Mouse (Mus musculus) T-cell, adult 2 months (primary cell): ENCODE measurements around the gene Psmb9.

Source experiments
- DNase-seq: peaks from one replicate; pipeline ENCODE4 v3.0.0; 2022; ENCODE audit warnings: low spot score

Gene Psmb9

GRCm38 (mm10) chr17:34138655-34139054, 48.9 kb downstream of the Psmb9 start:
- no peak for DNase-seq

- no peak for DNase-seq
These were observed 50.0 kb downstream of the Psmb9 start for GRCm38 (mm10) chr17:34137601-34138000.

DNA sequence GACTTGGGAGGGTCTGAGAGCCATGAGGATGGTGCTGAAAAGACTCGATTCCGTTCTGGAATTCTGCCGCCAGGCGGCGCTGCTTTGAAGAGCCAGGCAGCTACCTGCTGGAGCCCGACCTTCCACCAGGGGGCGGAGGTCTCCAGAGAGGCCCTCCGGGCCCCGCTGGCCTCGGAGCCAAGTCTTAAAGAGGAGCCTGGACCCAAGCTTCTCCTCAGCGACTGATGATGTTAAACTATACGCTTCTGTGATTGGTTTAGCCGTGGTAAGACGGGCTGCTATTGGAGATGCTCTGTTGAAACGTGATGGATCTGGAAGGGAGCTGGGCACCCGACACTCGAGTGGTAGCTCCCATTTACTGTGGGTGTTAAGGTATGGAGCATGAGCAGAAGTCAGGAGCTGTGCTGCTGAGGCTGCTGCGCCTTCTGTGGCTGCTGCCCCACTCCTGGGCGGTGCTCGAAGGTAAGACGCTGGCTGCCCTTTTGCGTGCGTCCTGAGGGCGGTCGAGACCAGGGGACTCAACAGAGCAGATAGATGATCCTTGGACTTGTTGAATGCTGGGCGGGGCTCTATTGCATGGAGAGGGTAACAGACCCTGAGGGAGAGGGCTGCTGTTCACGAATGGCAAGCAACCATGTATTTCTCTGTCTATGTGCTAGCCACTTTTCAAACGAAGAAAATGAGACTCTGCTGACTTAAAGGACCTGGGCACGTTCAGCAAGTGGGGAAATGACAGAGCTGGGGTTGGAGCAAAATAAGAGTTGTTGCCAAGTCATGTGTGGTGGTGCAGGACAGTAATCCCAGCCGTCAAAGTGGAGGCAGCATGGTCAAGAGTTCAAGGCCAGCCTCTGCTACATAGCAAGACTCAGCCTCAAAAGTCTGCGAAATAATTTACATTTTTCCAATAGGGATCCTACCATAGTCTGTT, 52.0 kb downstream of the Psmb9 start:
- peak; percentile 98 for DNase-seq

- DNase-seq, result no peak
These were observed 53.1 kb downstream of the Psmb9 start for GRCm38 (mm10) chr17:34134451-34134850.

GRCm38 (mm10) chr17:34133289-34133688, 54.3 kb downstream of the Psmb9 start:
- DNase-seq, result no peak
